Mouse (Mus musculus) spleen, postnatal 4 days (tissue): Measurements from ENCODE around the gene Spata7.
"Not testable (repeated sequence)": the region's sequence is repeated elsewhere in the genome, so short reads cannot be mapped to it uniquely, and the experiment has no call there.

Experiments used
- DNase-seq, 2 experiments: peaks; one replicate each; pipeline ENCODE4 v3.0.0; 2022; ENCODE audit warnings: low spot score in 2 of 2

The Spata7 gene

DNA sequence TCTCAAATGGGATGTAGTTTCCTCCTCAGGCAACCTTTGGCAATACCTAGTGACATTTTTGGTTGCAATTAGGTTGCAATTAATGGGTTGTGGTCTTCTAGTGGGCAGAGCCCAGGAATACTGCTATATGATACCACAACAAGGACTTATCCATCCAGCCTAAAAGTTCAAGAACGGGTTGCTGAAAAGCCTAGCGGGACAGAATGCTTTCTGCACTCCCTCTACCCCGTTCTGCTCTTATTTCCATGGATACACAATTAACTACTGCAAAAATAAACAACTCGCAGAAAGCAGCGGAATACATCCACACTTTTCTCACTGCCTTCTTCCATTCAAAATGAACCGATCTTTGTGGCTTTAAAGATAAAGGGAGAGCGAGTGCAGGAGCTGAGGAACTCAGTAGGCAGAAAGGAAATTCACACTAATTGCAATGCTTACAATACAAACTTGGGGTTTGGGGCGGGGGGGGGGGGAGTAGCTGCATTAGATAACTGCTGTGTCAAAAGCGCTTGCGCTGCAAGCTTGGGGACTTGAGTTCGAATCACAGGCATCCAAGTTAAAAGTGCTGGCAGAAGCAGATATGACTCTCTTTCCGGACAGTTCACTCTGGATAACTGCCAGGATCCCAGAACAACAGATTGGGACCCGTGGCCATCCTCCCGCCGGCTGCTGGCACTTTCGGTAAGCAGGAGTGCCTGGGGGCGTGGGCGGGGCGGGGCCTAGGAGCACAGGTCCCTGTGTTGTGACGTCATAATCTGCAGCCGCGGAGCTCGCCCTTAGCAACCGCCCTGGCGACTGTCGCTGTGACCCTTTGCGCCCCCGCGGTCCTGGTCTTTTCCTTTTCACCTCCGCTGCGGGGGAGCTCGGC lies at the start of gene Spata7:
TSS of gene Spata7 (plus strand) at position 766 of the 868 bp plus-strand sequence.
- DNase-seq, result peak; percentile 76 to 86

DNA sequence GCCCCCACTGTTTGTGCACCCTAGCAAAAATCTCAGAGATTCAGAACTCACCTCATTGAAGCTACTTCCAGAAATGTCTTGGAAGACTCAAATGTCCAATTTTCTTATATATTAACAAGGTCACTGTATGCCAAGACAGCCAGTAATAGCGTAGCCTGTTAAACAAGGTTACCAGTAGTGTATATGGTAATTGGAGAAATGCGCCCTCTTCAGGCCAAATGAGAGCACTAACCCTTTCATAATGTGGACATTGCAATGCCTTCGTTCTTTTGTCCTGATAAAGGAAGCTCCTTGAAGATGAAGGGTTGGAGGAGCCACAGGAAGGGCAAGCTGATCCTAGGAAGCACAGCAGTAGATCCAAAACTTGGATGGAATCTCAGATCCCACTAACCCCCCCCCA lies 42.7 kb upstream of the Spata7 start:
- DNase-seq, result no peak

DNA sequence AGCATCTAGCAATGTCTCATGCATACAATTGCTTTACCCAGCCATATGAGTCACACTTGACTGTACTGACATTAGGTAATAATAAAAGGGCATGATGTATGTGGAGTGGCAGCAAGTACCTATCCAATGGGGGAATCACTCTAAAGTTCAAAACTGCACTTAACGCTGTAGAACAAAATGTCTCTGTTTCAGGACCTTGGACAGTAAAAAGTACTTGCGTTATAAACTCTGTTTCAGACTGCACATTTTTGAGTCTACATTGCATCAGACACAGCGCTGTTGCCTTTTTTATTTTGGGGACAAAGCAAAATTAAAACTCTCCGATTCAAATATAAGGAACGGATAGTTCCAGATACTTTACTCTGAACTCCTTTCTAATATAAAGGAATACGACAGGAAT lies 39.4 kb upstream of the Spata7 start:
- no peak for DNase-seq

DNA sequence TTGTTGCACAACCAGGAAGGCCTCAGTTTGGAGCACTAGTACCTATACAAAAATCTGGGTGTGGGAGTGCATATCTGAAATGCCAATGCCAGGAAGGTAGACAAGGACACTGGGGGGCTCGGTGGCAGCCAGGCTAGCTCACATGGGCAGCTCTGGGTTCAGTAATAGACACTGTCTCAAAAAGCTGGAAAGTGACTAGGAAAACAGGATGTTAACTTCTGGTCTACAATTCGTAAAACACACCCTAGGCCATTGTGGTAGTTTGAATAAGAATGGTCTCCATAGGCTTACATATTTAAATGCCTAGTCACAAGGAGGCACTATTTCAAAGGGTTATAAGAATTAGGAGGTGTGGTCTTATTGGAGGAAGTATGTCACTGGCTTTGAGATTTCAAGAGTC lies 36.9 kb upstream of the Spata7 start:
- DNase-seq, result no peak

DNA sequence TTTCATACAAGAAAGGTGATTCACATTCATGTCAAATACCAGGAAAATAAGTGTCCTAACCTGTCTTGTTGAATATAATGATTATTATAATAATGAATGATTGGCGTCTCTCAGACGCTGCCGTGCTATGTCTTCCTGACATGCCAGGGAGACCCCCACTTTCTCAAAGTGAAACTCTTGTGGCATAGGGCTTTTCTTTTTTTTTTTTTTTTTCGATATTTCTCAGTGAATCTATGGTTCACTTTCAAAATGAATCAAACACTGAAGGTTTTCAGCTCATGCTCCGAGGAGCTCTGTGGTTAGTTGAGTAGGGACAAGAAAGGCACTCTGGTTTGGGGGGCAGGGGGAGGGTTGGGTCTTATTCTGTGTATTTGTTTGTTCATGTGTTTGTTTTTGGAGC lies 27.1 kb upstream of the Spata7 start:
- no peak for DNase-seq

- no peak for DNase-seq
Measured at GRCm38 (mm10) chr12:98602114-98602513, 25.8 kb upstream of the Spata7 start.

GRCm38 (mm10) chr12:98605264-98605663 lies 22.7 kb upstream of the Spata7 start:
- no peak for DNase-seq

DNA sequence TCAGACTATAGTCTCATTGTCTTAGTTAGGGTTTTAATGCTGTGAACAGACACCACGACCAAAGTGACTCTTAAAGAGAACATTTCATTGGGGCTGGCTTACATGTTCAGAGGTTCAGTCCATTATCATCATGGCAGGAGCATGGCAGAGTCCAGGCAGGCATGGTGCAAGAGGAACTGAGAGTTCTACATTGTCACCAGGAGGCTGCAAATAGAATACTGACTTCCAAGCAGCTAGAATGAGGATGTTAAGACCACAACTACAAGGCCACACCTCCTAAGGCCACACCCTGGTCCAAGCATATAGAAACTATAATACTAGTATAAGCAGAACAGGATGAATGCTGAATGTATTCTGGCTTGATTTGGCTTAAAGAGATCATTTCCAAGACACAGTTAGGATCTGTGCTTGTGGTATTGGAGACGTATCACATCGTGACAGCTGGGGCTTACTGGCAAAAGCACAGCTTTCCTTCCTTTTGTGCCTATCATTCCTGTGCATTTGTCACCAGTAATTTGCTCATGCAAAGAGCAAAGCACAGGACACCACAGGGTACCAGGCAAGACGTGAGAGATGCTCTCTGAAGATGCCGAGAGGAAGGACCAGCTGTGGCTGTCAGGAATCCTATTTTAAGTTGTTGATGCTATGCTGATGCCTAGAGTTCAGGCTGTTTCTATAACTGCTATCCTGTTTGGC lies 21.2 kb upstream of the Spata7 start:
- peak in 1 of 2 experiments; percentile 16 for DNase-seq

DNA sequence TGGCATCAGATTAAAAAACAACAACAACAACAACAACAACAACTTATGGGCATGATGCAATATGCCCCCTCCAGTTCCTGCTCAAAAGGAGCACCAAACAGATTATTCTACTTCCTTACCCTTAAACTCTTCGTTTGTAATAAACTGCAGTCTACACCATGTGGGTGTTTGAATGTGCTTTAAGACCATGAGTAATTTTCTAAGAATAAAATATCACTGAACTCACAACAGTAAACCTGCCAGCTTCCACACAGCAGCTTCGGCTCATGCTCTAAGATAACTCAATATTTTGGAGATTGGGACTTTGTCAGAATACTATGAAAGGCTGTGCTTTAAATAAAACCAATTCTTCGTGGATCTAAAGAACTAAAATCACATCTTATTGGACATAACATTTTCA lies 17.6 kb upstream of the Spata7 start:
- no peak for DNase-seq

DNA sequence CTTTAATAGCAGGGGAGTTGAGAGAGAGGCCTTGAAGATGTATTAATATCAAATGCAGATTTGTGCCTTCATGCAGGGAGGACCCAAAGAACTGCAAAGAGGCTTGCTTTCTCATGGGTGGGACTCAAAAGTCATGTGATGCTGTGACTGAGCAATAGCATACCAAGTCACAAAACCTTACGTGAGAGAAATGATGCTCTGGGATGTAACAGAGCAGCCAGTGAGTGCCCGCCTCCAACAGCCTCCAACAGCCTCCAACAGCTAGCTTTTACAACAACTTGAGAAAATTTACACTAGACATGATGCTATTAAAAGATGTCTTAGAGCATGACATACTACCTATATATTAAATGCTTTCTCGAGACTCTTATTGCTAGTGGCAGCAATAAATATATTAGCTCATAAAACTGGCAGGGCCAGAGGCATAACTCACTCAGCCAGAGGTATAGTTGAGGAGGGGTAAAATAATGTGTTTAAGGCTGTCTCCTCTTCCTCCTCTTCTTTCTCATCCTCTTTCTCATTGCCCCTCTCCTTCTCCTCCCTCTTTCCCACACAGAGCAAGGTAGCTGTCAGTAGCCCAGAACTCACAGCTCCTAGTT lies 12.9 kb upstream of the Spata7 start:
- DNase-seq, result no peak

- no peak for DNase-seq
Measured at GRCm38 (mm10) chr12:98615746-98616145, 12.2 kb upstream of the Spata7 start.

DNA sequence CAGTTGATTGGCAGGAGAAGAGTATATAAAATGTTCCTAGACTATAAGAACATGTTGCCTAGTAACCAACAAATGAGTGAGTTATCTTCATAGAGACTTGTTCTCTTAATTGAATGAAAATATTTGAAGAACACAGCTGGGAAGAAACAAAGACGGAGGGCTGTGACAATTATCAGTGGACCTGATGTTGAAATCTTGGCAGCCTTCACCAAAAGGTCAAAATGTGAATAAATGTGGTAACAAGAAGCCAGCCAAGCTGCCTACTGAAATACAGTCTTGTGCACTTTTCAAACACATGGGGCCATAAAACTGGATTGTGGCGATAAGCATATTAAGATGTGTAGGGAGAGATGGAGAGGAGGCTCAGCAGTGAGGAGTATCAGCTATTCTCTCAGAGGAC lies 8.5 kb upstream of the Spata7 start:
- DNase-seq, result no peak

DNA sequence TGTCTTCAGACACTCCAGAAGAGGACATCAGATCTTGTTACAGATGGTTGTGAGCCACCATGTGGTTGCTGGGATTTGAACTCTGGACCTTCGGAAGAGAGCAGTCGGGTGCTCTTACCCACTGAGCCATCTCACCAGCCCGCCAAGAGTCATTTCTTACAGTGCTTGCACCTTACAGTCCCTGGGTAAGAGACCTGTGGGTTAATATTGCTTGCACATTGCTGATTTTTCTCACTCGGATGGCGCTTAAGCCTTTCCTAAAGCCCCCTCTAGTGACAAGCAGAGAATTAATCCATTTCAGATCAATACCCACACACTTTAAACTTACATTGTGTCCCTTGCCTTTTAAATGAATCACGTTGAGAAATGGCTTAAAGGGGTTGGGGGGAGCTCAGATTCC lies 7.0 kb upstream of the Spata7 start:
- not testable (repeated sequence) for DNase-seq

- not testable (repeated sequence) for DNase-seq
Measured at GRCm38 (mm10) chr12:98623266-98623665, 4.7 kb upstream of the Spata7 start.

DNA sequence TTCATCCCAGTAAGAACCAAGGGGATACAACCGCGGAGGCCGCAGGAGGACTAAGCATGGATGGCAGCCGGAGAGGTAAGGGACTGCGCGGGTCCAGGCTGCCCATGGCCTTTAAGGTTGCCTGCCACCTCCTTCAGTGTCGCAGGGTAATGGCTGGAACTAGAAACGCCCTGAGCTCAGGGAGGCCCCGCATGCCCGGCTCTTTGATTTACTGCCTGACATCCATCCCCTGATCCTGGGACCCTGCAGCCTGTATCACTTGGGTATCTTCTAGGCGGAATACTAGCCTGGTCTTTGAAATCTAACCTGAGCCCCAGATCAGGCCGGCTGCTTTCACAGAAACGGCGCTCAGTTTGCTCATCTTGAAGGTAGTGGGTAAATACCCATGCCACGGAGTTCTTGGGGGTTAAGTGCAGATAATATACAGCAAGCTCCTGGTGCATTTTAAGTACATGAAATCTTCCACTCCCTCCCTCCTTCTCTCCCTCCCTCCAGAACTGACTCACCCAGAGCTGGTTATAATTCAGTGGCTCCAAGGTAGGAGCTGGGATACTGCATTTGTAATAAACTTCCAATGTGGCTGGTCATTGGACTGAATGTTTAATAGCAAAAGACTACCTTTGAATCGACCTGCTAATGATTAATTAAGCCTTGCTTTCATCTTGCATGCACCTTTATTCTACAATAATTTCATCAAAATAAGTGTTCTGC lies 458 bp downstream of the Spata7 start:
- DNase-seq, result no peak

DNA sequence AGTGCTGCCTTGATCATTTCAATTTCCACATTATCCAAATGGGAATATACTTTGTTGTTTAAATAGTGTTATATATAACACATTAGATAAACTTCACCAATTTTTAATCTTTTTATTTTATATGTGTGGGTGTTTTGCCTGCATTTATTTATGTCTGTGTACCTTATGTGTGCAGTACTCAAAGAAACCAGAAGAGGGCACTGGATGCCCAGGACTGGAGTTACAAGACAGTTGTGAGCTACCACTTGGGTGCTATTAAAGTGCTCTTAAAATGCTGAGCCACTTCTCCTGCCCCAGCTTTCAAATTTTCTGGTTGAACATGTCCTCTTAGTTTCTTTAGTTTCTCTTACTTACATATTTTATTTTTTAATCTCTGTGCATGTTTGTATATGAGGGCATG lies 16.9 kb downstream of the Spata7 start:
- DNase-seq, result no peak

DNA sequence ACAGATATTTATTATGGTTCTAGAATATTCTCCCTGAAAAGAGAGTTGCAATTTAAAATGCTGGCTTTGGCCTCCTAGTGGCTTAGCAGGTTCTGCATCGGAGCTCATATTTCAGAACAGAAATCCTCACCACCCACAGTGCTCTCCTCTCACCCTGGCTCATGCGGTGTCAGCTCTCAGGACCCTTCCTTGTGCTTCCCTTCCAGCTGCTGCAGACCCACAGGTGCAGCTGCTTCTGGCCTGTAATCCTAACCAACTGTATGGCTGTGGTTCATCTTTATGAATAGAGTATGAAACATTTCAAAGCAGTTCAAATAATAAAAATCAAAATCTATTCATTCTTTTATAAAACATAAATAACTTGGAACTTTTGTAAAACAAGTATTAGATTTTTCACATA lies 28.9 kb downstream of the Spata7 start:
- no peak for DNase-seq

DNA sequence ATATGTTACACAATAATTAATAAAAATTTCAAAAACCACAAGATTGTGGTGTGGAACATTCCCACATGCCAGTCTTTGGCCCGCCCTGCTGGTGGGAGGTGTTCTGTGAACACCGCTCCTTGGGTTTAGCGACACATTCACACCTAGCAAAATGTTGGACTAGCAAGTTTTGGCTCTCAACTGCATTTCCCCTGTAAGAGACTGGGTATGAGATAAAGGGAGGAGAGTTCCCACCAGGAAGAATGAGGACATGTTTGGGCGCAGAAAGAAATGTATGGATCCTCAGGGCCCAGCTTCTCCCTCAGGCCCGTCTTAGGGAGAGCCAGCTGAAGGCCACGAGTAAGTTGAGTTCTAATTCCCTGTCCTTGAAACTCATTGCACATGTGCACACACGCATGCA lies 34.7 kb downstream of the Spata7 start:
- no peak for DNase-seq

DNA sequence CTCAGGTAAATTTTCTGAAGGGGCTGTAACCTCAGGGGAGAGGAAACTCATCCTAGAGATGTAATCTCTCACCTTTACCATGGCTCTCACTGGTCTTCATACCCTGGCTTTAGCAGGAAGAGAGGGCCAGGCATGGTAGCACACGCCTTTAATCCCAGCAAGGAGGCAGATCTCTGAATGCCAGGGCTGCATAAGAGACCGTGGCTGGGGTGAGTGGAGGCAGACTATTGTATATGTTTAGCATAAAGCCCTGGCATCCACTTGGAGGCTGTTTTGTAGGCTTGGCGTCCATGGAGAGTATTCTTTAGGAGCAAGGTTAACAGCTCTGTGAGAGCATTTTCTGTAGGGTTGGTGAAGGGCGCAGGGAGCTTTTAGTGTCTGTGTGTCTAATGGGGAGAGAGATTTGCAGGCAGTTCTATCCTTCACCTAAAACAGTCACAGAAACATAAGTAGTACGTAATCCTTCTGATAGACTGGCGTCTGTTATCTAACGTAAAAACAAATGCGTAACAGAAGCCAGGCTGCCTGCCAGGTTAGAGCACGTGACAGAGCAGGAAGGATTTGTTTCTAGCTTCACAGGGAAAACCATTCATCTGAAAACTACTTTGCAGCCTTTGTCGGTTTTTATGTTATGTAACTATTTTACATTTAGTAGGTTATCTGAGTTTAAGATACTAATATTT lies 40.3 kb downstream of the Spata7 start:
- DNase-seq, result no peak

DNA sequence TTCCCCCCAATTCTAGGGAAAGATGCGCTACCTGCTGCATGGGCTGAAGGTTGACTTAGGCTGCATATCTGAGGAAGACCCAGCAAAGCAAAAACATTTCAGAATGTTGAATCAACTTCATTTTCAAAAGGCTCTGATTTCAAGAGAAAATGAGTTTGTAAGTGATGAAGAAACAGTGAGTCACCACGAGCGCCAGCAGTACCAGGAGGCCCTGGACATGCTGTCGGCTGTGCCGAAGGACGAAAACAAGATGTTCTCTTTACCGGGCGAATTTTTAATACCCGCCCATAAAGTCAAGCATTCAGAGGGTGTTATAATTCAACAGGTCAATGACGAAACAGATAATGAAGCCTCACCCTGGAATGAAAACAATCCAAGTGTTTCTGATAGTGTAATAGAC lies 41.1 kb downstream of the Spata7 start:
- peak in 1 of 2 experiments; percentile 1 for DNase-seq

GRCm38 (mm10) chr12:98669864-98670263 lies 41.9 kb downstream of the Spata7 start:
- DNase-seq, result peak in 1 of 2 experiments; percentile 4
